Mouse (Mus musculus): ENCODE data around the gene Syt1. TPM values are rescaled to one million over a fixed set of nuclear protein-coding genes. Genes with fewer than 3 reads are reported as not detected.

The Syt1 gene
- polyA plus RNA-seq, 1 experiment from 2014 or later = 8.6 TPM

DNA sequence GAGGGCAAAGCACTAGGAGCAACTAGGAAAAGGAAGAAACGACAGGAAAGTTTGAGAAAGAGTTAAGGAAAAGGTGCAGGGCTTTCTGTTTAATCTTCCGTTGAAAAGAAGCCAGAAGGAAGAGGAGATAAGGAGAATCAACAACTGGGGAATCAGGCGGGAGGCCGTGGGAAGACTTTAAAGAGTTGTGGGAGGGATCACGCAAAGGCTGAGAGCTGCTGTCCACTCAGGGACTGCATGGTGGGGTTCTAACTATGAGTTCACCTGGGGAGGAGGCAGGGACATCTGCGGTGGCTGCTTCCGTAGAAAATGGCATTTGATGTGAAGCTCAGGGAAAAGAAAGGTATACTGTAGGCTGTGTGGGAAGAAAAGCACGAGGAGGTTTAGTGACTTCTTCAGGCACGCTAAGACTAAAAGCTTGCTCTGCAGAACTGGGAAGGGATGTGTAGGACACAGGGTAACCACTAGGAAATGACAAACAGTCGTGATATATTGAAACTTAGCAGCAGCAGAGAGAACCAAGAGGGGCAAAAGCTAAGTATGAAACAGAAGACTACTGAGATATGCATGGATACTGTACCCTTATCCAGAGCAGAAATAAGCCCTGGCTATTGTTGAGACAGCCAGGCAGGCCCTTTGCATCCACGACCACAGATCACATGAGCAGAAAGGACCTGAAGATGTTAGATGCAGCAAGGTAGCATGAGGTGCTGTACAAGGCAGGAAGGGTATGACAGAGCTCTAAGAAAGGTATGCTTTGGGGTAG, 414.4 kb downstream of the Syt1 start:
- WGBS = 22% methylated on average over 11 of the region's 11 CpGs
- ATAC-seq (ENCODE audit: insufficient read depth, low FRiP score) = no peak
- Histone ChIP-seq H3K27me3 (ENCODE audit: control insufficient read depth, insufficient read depth, low read length) (no peaks in the 10 kb centered on the region), H3K4me2 (ENCODE audit: low read depth, low read length) (peak overlapping the region; percentile 38), H3K9ac (ENCODE audit: low read length) (no peak overlapping the region), H3K27ac (ENCODE audit: low read length) (no peak overlapping the region), H3K9me3 (replicated peaks; ENCODE audit: control insufficient read depth, low read length) (peaks cover 6% of the 10 kb centered on the region), H3K36me3 (ENCODE audit: control insufficient read depth, insufficient read depth, low read length) (no peaks in the 10 kb centered on the region), H3K4me3 (replicated peaks; ENCODE audit: low read length) (peak overlapping the region; percentile 1; the same call in 1 of the 2 replicates), H3K4me1 (ENCODE audit: control insufficient read depth, insufficient read depth, low read length) (peaks cover 6% of the 10 kb centered on the region)

DNA sequence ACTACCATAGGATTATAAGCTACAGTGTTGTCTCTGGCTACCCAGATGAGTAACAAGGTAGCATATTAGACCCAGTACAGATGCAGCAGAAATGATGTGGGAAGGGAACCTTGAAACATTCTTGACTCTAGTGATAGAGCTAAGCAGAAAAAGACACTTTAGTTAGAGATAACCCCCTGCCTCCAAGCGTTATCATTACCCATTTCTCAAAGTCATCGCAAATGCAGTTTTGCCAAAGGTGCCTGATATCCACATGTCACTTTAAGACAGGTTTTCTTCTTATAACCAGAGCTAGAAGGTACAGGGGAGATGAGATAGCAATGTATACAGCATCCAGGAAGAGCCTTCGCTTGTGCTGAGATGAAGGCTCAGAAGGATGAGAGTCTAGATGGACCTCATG, 421.4 kb downstream of the Syt1 start:
- Histone ChIP-seq H3K4me3 (replicated peaks; ENCODE audit: low read length) (no peak overlapping the region), H3K27ac (ENCODE audit: low read length) (no peak overlapping the region), H3K27me3 (ENCODE audit: control insufficient read depth, insufficient read depth, low read length) (no peaks in the 10 kb centered on the region), H3K36me3 (ENCODE audit: control insufficient read depth, insufficient read depth, low read length) (no peaks in the 10 kb centered on the region), H3K9me3 (replicated peaks; ENCODE audit: control insufficient read depth, low read length) (no peaks in the 10 kb centered on the region), H3K9ac (ENCODE audit: low read length) (no peak overlapping the region), H3K4me2 (ENCODE audit: low read depth, low read length) (no peak overlapping the region), H3K4me1 (ENCODE audit: control insufficient read depth, insufficient read depth, low read length) (no peaks in the 10 kb centered on the region)
- ATAC-seq (ENCODE audit: insufficient read depth, low FRiP score) = no peak
- 77% methylated on average over 3 of the region's 3 CpGs for WGBS

DNA sequence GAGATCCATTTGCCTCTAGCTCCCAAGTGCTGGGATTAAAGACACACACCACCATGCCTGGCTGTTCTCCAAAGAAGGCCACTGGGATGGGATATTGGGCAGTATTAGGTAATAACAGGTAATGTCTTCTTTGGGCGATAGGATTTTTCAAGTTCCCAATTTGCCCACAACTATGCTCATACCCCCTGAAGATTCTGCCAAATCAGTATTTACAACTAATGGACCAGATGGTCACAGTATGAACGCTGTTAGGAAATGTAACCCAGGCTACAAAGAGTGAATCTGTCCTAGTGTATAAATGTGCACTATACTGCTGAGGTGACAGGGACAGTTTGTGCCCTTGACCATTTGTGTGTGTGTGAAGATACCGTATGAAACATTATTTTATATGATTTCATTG, 421.9 kb downstream of the Syt1 start:
- Histone ChIP-seq H3K9me3 (replicated peaks; ENCODE audit: control insufficient read depth, low read length) (no peaks in the 10 kb centered on the region), H3K36me3 (ENCODE audit: control insufficient read depth, insufficient read depth, low read length) (no peaks in the 10 kb centered on the region), H3K27me3 (ENCODE audit: control insufficient read depth, insufficient read depth, low read length) (no peaks in the 10 kb centered on the region), H3K4me1 (ENCODE audit: control insufficient read depth, insufficient read depth, low read length) (no peaks in the 10 kb centered on the region), H3K27ac (ENCODE audit: low read length) (no peak overlapping the region), H3K4me2 (ENCODE audit: low read depth, low read length) (no peak overlapping the region), H3K9ac (ENCODE audit: low read length) (no peak overlapping the region), H3K4me3 (replicated peaks; ENCODE audit: low read length) (no peak overlapping the region)
- WGBS = 89% methylated on average over 3 of the region's 3 CpGs
- no peak for ATAC-seq (ENCODE audit: insufficient read depth, low FRiP score)

DNA sequence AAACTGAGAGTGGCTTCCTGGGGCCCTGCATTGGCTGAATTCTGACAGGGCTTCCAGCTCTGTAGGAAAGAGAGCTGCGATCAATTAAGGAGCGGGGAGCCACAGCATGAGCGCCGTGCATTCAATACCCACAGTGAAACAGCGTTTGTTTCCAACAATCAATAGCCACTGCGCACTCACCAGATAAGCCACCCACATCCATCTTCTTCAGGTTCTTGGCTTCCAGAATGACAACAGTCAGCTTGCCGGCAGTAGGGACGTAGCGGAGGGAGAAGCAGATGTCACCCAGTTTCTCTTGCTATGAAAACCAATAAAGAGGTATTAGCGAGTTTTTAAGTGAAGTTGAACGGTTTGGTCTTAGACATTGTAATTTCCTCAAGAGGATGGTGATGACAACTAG, 427.1 kb downstream of the Syt1 start:
- H3K27me3 ChIP-seq (ENCODE audit: control insufficient read depth, insufficient read depth, low read length) = no peaks in the 10 kb centered on the region
- WGBS = 36% methylated on average over 11 of the region's 11 CpGs
- no peak for ATAC-seq (ENCODE audit: insufficient read depth, low FRiP score)
- no peak overlapping the region for H3K27ac ChIP-seq (ENCODE audit: low read length)
- H3K36me3 ChIP-seq (ENCODE audit: control insufficient read depth, insufficient read depth, low read length) = no peaks in the 10 kb centered on the region
- H3K9ac ChIP-seq (ENCODE audit: low read length) = no peak overlapping the region
- H3K9me3 ChIP-seq (replicated peaks; ENCODE audit: control insufficient read depth, low read length) = no peaks in the 10 kb centered on the region
- H3K4me3 ChIP-seq (replicated peaks; ENCODE audit: low read length) = no peak overlapping the region
- no peaks in the 10 kb centered on the region for H3K4me1 ChIP-seq (ENCODE audit: control insufficient read depth, insufficient read depth, low read length)
- no peak overlapping the region for H3K4me2 ChIP-seq (ENCODE audit: low read depth, low read length)

DNA sequence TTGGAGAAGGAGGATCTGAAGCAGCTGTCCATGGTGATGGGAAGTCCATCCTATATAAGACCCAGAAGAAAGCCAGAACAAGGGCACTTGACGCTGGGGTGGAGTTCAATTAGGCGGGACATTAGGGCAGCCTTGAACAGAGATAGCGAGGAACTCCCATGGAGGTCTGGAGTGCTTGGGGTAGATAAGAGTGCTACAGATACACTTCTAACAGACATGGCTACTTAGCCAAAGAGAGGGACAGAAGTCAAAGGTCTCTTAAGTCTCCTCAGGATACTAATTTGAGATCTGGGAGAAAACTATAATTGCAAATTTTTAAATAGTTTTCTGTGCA, 428.4 kb downstream of the Syt1 start:
- Histone ChIP-seq H3K27ac (ENCODE audit: low read length) (peak overlapping the region; percentile 13; the same call in 1 of the 2 replicates), H3K4me1 (ENCODE audit: control insufficient read depth, insufficient read depth, low read length) (no peaks in the 10 kb centered on the region), H3K27me3 (ENCODE audit: control insufficient read depth, insufficient read depth, low read length) (no peaks in the 10 kb centered on the region), H3K4me3 (replicated peaks; ENCODE audit: low read length) (no peak overlapping the region), H3K36me3 (ENCODE audit: control insufficient read depth, insufficient read depth, low read length) (no peaks in the 10 kb centered on the region), H3K9ac (ENCODE audit: low read length) (no peak overlapping the region), H3K9me3 (replicated peaks; ENCODE audit: control insufficient read depth, low read length) (no peaks in the 10 kb centered on the region), H3K4me2 (ENCODE audit: low read depth, low read length) (no peak overlapping the region)
- no peak for ATAC-seq (ENCODE audit: insufficient read depth, low FRiP score)
- WGBS = 72% methylated on average over 3 of the region's 3 CpGs

DNA sequence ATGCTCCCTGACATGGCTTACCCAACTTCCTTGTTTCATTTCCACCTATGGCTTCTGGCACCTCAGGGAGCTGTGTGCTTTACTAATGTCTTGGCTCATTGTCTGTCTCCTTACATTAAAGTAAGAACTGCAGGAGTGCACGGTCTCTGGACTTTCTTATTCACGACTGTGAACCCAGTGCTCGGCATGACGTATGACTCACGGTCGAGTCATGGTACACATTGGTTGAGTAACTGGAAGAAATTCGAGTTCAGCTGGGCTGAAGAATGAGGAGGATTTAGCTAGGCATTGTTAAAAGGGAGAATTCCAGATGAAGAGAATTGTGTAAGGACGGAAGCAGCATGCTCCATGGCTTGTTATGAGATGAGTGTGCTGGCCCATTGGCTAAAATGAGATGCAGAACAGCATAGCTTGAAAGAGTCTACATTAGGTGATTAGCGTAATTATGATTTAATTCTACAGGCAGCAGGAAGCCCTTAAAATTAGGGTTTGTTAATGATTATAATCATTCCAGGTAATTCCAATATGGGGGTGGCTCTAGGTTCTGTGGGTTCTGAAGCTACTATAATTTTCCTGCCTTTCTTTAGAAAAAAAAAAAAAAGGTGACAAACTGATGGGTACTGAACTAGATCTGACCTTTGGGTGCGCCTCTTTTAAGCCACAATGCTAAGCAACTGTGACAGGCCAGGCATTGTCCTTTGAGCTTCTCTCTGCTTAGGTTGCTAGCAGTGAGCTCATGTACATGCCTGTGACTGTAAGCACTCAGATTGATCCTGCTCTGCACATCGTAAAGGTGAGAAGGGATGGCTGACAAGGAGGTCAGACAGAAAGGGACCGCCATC, 429.0 kb downstream of the Syt1 start:
- ATAC-seq (ENCODE audit: insufficient read depth, low FRiP score) = peak; percentile 71; the same call in 1 of the 2 replicates
- Histone ChIP-seq H3K4me2 (ENCODE audit: low read depth, low read length) (peak overlapping the region; percentile 0; the same call in 1 of the 2 replicates), H3K4me1 (ENCODE audit: control insufficient read depth, insufficient read depth, low read length) (no peaks in the 10 kb centered on the region), H3K4me3 (replicated peaks; ENCODE audit: low read length) (no peak overlapping the region), H3K36me3 (ENCODE audit: control insufficient read depth, insufficient read depth, low read length) (no peaks in the 10 kb centered on the region), H3K9ac (ENCODE audit: low read length) (no peak overlapping the region), H3K27me3 (ENCODE audit: control insufficient read depth, insufficient read depth, low read length) (no peaks in the 10 kb centered on the region), H3K9me3 (replicated peaks; ENCODE audit: control insufficient read depth, low read length) (no peaks in the 10 kb centered on the region), H3K27ac (ENCODE audit: low read length) (peak overlapping the region; percentile 42)
- WGBS = 63% methylated on average over 12 of the region's 12 CpGs

DNA sequence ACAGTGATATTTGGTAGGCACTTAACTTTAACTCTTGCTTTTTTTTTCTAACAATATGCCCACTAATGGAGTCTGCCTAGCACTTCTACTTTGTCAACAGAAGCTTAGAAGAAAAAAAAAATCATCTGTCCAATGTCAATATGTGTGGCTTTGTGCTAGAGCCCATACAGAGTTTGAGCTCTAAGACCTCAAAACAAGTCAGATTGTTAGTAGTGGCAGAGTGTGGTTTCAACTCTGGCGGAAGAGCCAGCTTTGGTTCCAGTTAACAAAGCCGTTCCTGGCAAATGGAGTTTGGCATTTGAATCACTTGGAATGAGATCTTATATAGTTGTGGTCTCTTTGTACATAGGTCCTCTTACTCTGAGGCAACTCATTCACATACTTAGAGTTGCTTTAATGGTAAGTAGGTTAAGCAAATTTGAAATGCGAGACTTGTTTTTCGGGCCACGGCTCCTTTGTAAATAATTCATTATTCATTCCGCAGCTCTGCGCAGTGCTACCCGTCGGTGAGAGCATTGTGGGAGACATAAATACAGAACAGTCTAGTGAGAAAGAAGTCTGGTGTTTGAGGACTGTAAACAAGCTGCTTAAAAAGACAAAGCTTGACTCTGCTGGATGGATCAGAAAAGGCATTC, 429.9 kb downstream of the Syt1 start:
- no peaks in the 10 kb centered on the region for H3K27me3 ChIP-seq (ENCODE audit: control insufficient read depth, insufficient read depth, low read length)
- no peaks in the 10 kb centered on the region for H3K9me3 ChIP-seq (replicated peaks; ENCODE audit: control insufficient read depth, low read length)
- 53% methylated on average over 9 of the region's 9 CpGs for WGBS
- H3K4me1 ChIP-seq (ENCODE audit: control insufficient read depth, insufficient read depth, low read length) = no peaks in the 10 kb centered on the region
- H3K9ac ChIP-seq (ENCODE audit: low read length) = no peak overlapping the region
- no peak overlapping the region for H3K4me3 ChIP-seq (replicated peaks; ENCODE audit: low read length)
- H3K27ac ChIP-seq (ENCODE audit: low read length) = peak overlapping the region; percentile 42
- no peaks in the 10 kb centered on the region for H3K36me3 ChIP-seq (ENCODE audit: control insufficient read depth, insufficient read depth, low read length)
- H3K4me2 ChIP-seq (ENCODE audit: low read depth, low read length) = peak overlapping the region; percentile 0; the same call in 1 of the 2 replicates
- no peak for ATAC-seq (ENCODE audit: insufficient read depth, low FRiP score)

DNA sequence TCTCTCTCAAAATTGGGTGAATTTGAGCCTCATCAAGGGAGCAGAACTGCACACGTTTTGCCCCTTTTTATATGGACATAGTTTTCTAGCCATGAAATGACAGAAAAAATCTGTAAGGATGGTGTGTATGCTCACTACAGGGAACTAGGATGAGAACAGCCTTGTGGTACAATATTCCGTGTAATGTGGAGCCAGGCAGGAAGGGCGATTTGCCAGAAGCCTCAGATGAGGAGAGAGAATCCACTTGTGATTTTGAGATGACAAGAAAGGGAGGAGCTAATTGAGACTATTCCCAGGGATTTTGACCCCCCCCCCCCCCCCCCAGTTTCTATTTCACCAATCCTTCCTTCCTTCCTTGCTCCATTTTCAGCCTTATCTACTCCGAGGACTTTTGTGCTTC, 431.4 kb downstream of the Syt1 start:
- no peaks in the 10 kb centered on the region for H3K9me3 ChIP-seq (replicated peaks; ENCODE audit: control insufficient read depth, low read length)
- no peaks in the 10 kb centered on the region for H3K27me3 ChIP-seq (ENCODE audit: control insufficient read depth, insufficient read depth, low read length)
- H3K4me2 ChIP-seq (ENCODE audit: low read depth, low read length) = no peak overlapping the region
- no peaks in the 10 kb centered on the region for H3K36me3 ChIP-seq (ENCODE audit: control insufficient read depth, insufficient read depth, low read length)
- WGBS = 73% methylated on average over 4 of the region's 4 CpGs
- H3K9ac ChIP-seq (ENCODE audit: low read length) = no peak overlapping the region
- H3K4me3 ChIP-seq (replicated peaks; ENCODE audit: low read length) = no peak overlapping the region
- H3K4me1 ChIP-seq (ENCODE audit: control insufficient read depth, insufficient read depth, low read length) = no peaks in the 10 kb centered on the region
- ATAC-seq (ENCODE audit: insufficient read depth, low FRiP score) = no peak
- H3K27ac ChIP-seq (ENCODE audit: low read length) = no peak overlapping the region

DNA sequence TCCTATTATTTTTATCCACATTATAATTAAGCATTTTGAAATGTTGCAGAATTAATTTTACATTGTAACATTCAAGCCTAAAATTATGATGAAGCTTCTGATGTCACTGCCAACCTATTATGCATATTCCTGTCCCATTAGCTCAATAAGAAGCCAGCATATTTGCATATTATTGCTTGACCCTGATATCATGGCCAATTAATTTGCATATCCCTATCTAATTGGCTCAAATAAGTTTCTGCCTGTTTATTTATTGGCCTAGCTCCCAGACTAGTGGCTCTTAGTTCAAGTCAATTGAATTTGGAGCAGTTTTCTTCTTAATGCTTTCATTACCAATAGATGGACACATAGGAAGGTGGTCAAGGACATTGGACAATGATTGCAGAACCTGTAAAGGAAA, 433.2 kb downstream of the Syt1 start:
- no peak overlapping the region for H3K4me3 ChIP-seq (replicated peaks; ENCODE audit: low read length)
- H3K27ac ChIP-seq (ENCODE audit: low read length) = no peak overlapping the region
- no peaks in the 10 kb centered on the region for H3K36me3 ChIP-seq (ENCODE audit: control insufficient read depth, insufficient read depth, low read length)
- no peaks in the 10 kb centered on the region for H3K9me3 ChIP-seq (replicated peaks; ENCODE audit: control insufficient read depth, low read length)
- no peak overlapping the region for H3K9ac ChIP-seq (ENCODE audit: low read length)
- no peak overlapping the region for H3K4me2 ChIP-seq (ENCODE audit: low read depth, low read length)
- H3K27me3 ChIP-seq (ENCODE audit: control insufficient read depth, insufficient read depth, low read length) = no peaks in the 10 kb centered on the region
- ATAC-seq (ENCODE audit: insufficient read depth, low FRiP score) = no peak
- no peaks in the 10 kb centered on the region for H3K4me1 ChIP-seq (ENCODE audit: control insufficient read depth, insufficient read depth, low read length)

Measured in stomach, embryonic 16.5 days (tissue).